Mouse (Mus musculus) layer of hippocampus, postnatal 25 days (tissue): ENCODE results near the gene Rab21. TPM values are rescaled to one million over a fixed set of nuclear protein-coding genes. Genes with fewer than 3 reads are reported as not detected.

ENCODE experiments used
- DNase-seq, 2 experiments: peaks; one replicate each; pipeline ENCODE4 v3.0.0; 2022; ENCODE audit warnings: mixed read lengths in 2 of 2, low spot score in 1 of 2; ENCODE audit errors: extremely low spot score in 1 of 2
- total RNA-seq, 2 experiments: library from RNA; stranded (reverse); gene quantifications; 2 replicates each; pipeline ENCODE4 v1.2.3; 2021

Rab21 gene
- total RNA-seq, 2 experiments from 2014 or later = 53.9 to 54.2 TPM

- DNase-seq = no peak
Observed at GRCm38 (mm10) chr10:115290671-115291070, 24.7 kb downstream of the Rab21 start.

GRCm38 (mm10) chr10:115288856-115289255 lies 26.5 kb downstream of the Rab21 start:
- DNase-seq = no peak

GRCm38 (mm10) chr10:115284170-115284569 lies 31.2 kb downstream of the Rab21 start:
- no peak for DNase-seq

- DNase-seq = no peak
Observed at GRCm38 (mm10) chr10:115281381-115281780, 34.0 kb downstream of the Rab21 start.

GRCm38 (mm10) chr10:115271649-115272048 lies 43.7 kb downstream of the Rab21 start:
- DNase-seq = no peak

GRCm38 (mm10) chr10:115270612-115271390 lies 44.6 kb downstream of the Rab21 start:
- no peak for DNase-seq

- DNase-seq = no peak
Observed at GRCm38 (mm10) chr10:115262926-115263562, 52.4 kb downstream of the Rab21 start.

- no peak for DNase-seq
Observed at GRCm38 (mm10) chr10:115262261-115262660, 53.1 kb downstream of the Rab21 start.

GRCm38 (mm10) chr10:115261428-115261827 lies 54.0 kb downstream of the Rab21 start:
- no peak for DNase-seq

- no peak for DNase-seq
Observed at GRCm38 (mm10) chr10:115256162-115256561, 59.2 kb downstream of the Rab21 start.

- no peak for DNase-seq
Observed at GRCm38 (mm10) chr10:115253521-115253920, 61.9 kb downstream of the Rab21 start.

GRCm38 (mm10) chr10:115252321-115252757 lies 63.1 kb downstream of the Rab21 start:
- no peak for DNase-seq

GRCm38 (mm10) chr10:115251088-115251934 lies 64.1 kb downstream of the Rab21 start, which contains the start of gene Tbc1d15:
Gene Tbc1d15, minus strand, starts transcription at chr10:115251467.
- peak; percentile 88 to 97 for DNase-seq

GRCm38 (mm10) chr10:115250235-115251087 lies 64.9 kb downstream of the Rab21 start:
- no peak for DNase-seq

- DNase-seq = no peak
Observed at GRCm38 (mm10) chr10:115248041-115248440, 67.4 kb downstream of the Rab21 start.

GRCm38 (mm10) chr10:115245488-115245887 lies 69.9 kb downstream of the Rab21 start:
- no peak for DNase-seq

- no peak for DNase-seq
Observed at GRCm38 (mm10) chr10:115241082-115241595, 74.3 kb downstream of the Rab21 start.

GRCm38 (mm10) chr10:115237931-115238330 lies 77.5 kb downstream of the Rab21 start:
- DNase-seq = no peak
